In genomic region chr1:167084330-167084729, GRCm38 (mm10) we compare ENCODE assay signal across 21 mouse cellular contexts.
DNase-seq lines count a peak whose midpoint lies in the region; ATAC-seq lines count a peak whose summit lies in the region.
"Had no signal": no experiment of that assay in that cellular context is flagged by ENCODE, and none has a peak within 500 bp of the region (broad histone marks: within the 10 kb centered on the region; RNA-seq: fewer than 3 reads in every experiment).

No protein-coding gene starts in this region.

- peak; percentile 38 to 42 for DNase-seq in cerebellum, postnatal 10 days
- no peak for DNase-seq in cerebellum, adult 9-11 months
- no peak for DNase-seq in frontal cortex, postnatal 14 days (ENCODE audit: low spot score in 2 of 2)
- DNase-seq in left cerebral cortex, postnatal 14 days (ENCODE audit: low spot score in 2 of 2) = peak; percentile 37 to 38
- DNase-seq in left cerebral cortex, adult 11 months (ENCODE audit: low spot score) = no peak
- peak; percentile 50 for DNase-seq in right cerebral cortex, postnatal 10 days (ENCODE audit: low spot score in 2 of 2)
- no peak for DNase-seq in right cerebral cortex, postnatal 4 days
- DNase-seq: adrenal gland, postnatal 10 days; adrenal gland, postnatal 36 days; cerebellum, adult 11 months; cerebellum, adult 8-10 months; cerebellum, postnatal 36 days; embryo, embryonic 11 days; forebrain, postnatal 0 days; gastrocnemius, postnatal 25 days; heart, adult 18-20 months; heart, postnatal 10 days; heart, postnatal 36 days had no signal

- intact Hi-C loops in left cerebral cortex, postnatal 14 days (cut with DNase I) = no loop called here

- ATAC-seq in frontal cortex, adult (ENCODE audit: low TSS enrichment) = peak; percentile 84
- ATAC-seq: activated CD4-positive, CD25-positive, alpha-beta regulatory T cell, adult 4 months; forebrain, postnatal 0 days; intestine, postnatal 0 days had no signal

Comparison
In these comparisons a context has a peak if more than half of its experiments do, and no peak if none do; other contexts are left out.
1. DNase-seq: peak in cerebellum, postnatal 10 days (2 of 2), left cerebral cortex, postnatal 14 days (2 of 2) and right cerebral cortex, postnatal 10 days (2 of 2); none in cerebellum, adult 9-11 months (single experiment), frontal cortex, postnatal 14 days (0 of 2), left cerebral cortex, adult 11 months (single experiment) and right cerebral cortex, postnatal 4 days (single experiment).